Mouse (Mus musculus) frontal cortex, postnatal 10 days (tissue): ENCODE data around the gene Gtf2ird2.

Experiments used
- DNase-seq, 2 experiments: peaks; one replicate each; pipeline ENCODE4 v3.0.0; 2022; ENCODE audit warnings: low spot score in 2 of 2, mixed read lengths in 1 of 2

The Gtf2ird2 gene

GRCm38 (mm10) chr5:134234205-134234604, 50.4 kb downstream of the Gtf2ird2 start:
- no peak for DNase-seq

- DNase-seq: peak; percentile 55 to 57
Measured at GRCm38 (mm10) chr5:134235111-134235510, 51.3 kb downstream of the Gtf2ird2 start.

GRCm38 (mm10) chr5:134236241-134236640, 52.4 kb downstream of the Gtf2ird2 start:
- no peak for DNase-seq

- DNase-seq: no peak
Measured at GRCm38 (mm10) chr5:134236796-134237195, 53.0 kb downstream of the Gtf2ird2 start.

GRCm38 (mm10) chr5:134237508-134237907, 53.7 kb downstream of the Gtf2ird2 start:
- DNase-seq: peak in 1 of 2 experiments; percentile 42

- no peak for DNase-seq
Measured at GRCm38 (mm10) chr5:134237936-134238760, 54.3 kb downstream of the Gtf2ird2 start.

DNA sequence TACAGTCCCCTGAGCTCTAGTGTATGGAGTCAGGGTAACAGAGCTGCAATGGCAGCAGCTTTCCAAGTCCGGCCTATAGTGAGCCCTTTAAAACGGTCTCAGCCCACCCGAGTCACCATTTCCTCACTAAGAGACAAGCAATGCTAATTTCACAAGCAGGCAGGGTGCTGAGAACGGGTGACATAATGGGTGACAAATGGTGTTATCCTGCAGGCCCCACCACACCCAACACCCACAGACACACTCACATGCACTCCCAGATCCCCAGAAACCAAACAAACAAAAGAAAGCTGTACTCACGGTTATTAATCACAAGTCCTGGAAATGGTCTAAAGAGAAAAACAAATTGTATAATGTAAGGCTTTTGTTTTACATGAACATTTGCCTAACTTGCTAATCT, 58.0 kb downstream of the Gtf2ird2 start:
- DNase-seq: no peak

DNA sequence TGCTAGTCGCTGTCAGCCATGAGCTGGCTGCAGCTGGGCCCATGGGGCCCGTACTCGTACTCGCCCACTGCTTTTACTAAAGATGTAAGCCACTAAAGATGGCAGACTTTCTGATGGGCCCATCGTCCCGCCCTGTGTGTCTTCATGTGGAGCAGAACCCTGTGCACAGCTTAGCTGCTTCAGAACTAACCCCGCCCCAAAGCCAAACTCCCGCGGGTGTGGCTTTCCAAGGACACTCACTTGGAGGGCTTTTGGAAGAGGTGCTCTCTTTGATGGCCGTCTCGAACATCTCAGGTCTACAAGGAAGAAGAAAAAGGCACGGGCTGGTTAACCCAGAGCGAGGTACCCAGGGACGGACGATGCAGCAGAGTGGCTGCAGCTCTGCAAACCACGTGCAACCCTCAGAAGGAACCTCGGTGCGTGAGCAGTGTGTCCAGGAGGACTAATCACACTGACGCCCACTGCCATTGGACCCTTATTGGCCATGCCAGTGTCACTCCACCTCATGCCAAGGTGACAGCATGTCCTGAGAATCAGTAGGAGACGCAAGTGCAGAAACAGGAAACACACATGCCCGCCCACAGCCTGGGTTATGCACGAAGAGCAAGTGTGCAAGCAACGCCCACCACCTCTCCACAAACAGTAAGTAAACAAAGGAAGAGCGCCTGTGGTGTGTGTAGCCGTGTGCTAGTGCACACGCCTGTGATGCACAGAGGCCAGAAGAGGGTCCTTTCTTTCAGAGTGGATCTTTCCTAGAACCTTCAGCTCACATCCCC, 60.0 kb downstream of the Gtf2ird2 start:
- DNase-seq: no peak

- DNase-seq: no peak
Measured at GRCm38 (mm10) chr5:134244890-134245289, 61.1 kb downstream of the Gtf2ird2 start.

- DNase-seq: no peak
Measured at GRCm38 (mm10) chr5:134246146-134246545, 62.3 kb downstream of the Gtf2ird2 start.

- no peak for DNase-seq
Measured at GRCm38 (mm10) chr5:134248608-134249244, 64.9 kb downstream of the Gtf2ird2 start.

DNA sequence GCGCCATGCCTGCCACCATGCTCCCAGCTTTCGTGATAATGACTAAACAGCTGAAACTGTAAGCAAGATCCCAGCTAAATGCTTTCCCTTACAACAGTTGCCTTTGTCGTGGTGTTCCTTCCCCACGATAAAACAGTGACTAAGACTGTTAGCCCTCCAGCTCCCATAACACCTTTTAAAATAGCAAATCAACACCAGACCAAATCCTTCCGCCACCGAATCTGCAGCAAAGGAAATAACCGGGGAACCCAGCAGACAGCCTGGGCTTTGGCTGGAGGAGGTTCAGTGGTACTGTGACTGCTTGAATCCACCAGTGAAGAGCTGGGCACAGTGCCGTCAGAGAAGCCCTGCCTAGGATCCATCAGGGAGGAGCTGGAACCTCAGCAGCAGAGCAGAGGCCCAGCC, 65.4 kb downstream of the Gtf2ird2 start:
- no peak for DNase-seq

GRCm38 (mm10) chr5:134250601-134251000, 66.8 kb downstream of the Gtf2ird2 start:
- DNase-seq: no peak

GRCm38 (mm10) chr5:134251083-134251482, 67.3 kb downstream of the Gtf2ird2 start:
- DNase-seq: no peak

- no peak for DNase-seq
Measured at GRCm38 (mm10) chr5:134253806-134254205, 70.0 kb downstream of the Gtf2ird2 start.

- peak in 1 of 2 experiments; percentile 41 for DNase-seq
Measured at GRCm38 (mm10) chr5:134255294-134255693, 71.5 kb downstream of the Gtf2ird2 start.

- no peak for DNase-seq
Measured at GRCm38 (mm10) chr5:134257349-134258031, 73.7 kb downstream of the Gtf2ird2 start.

DNA sequence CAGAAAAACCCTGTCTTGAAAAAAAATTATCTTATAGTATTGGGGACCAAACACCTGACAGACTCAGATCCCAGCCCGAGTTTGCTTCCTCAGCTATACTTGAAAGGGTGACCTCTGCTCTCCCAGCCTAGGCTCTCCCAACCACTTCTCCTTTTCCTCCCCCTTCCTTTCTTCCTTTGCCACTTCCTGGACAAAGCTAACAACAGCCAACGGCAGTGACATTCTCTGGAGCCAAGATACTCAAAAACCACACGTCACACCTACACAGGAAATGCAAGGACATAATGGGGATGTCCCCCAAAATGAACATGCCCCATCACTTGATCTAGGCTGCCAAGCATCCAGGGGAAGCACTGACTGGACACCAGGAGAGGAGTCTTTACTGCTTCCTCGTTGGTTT, 74.6 kb downstream of the Gtf2ird2 start:
- DNase-seq: no peak

- no peak for DNase-seq
Measured at GRCm38 (mm10) chr5:134258934-134259333, 75.1 kb downstream of the Gtf2ird2 start.

DNA sequence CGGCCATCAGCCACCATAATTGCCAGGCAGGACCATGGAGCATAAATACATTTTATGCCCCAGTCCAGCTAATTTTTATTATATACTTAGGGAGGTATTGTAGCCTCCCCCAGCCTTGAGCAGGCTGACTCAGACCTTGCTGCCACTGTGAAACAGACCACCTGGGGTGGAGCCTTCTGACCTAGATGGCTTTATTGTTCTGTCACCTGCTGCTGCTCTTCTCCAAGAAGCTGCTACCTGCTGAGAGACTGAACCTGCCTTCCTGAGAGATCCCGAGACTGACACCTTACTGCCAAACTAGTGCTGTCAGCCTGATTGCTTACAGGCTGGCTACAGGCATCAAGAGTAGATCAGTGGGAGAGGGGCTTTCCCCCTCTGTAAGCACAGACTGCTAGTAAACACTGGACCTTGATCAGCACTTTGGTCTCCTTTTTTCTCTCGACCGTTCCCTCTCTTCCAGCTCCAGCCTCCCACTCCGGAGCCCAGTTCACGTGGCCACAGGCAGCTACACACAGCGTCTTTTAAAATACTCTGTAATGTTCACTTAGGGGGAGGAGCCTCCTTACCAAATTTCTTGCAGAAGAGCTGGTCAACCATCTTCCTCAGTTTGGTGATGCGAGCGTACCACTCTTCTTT, 76.3 kb downstream of the Gtf2ird2 start:
- DNase-seq: no peak

- DNase-seq: no peak
Measured at GRCm38 (mm10) chr5:134265890-134266289, 82.1 kb downstream of the Gtf2ird2 start.
